Mouse (Mus musculus): ENCODE measurements at regions not wholly inside any gene's neighbourhood (a gene's known extent, or its start where the extent isn't known, plus 50 kb on each side); places are given as distances from the start of the nearest gene placed in this dataset.

DNA sequence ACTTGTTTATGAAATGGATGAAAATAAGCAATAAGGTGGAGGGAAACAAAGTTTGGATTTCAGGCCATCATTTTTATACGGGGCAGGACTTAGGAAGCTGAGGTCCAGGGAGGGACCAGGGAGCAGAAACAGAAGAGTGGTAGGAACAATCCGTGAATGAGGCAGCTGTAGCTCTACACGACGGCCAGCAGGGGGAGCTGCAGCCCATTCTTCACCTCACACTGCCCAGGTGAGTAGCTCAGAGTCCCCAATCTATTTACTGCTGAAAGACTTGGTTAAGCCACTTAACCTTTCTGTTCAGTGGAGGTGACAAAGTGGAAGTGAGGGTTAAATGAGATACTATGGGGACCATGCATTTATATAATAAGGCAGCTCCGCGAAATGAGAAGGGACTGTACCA, 225.7 kb downstream of the Gm45692 start:
- TF ChIP-seq CTCF (IDR thresholded peaks at IDR 0.05; ENCODE audit: borderline replicate concordance, insufficient read depth, low read depth, low read length) (peak; percentile 98), POLR2A (IDR thresholded peaks at IDR 0.05; ENCODE audit: borderline replicate concordance, insufficient read depth, low read length) (no peak)

Measured in cerebellum, adult 2 months (tissue).